7 mouse cellular contexts compared by ENCODE assay signal in genomic region chr1:90998268-90998890, GRCm38 (mm10). TPM values are rescaled to one million over a fixed set of nuclear protein-coding genes. Genes with fewer than 3 reads are reported as not detected.
DNase-seq lines count a peak whose midpoint lies in the region; ATAC-seq and TF ChIP-seq lines count a peak whose summit lies in the region.

Gene Lrrfip1 (plus strand): TSS chr1:90998737.

- no peak for TF ChIP-seq POLR2A in MEL (IDR thresholded peaks at IDR 0.05; ENCODE audit: control insufficient read depth in 1 of 2, insufficient read depth in 1 of 2, low read depth in 1 of 2, low read length in 2 of 2, poor library complexity in 1 of 2)
- TF ChIP-seq POLR2A in lung, adult 2 months (IDR thresholded peaks at IDR 0.05; ENCODE audit: borderline replicate concordance, extremely low read depth, low read depth, low read length), result no peak

- H3K36me3 ChIP-seq in MEL (ENCODE audit: control insufficient read depth in 1 of 2, insufficient read depth in 2 of 2, low read length in 2 of 2), result no peaks in the 10 kb centered on the region
- no peaks in the 10 kb centered on the region for H3K36me3 ChIP-seq in erythroblast, embryonic 14.5 days (ENCODE audit: control insufficient read depth)
- no peaks in the 10 kb centered on the region for H3K36me3 ChIP-seq in heart, embryonic 11.5 days (ENCODE audit: control insufficient read depth, insufficient read depth, low read length)

- no peak for TF ChIP-seq RAD21 in MEL (IDR thresholded peaks at IDR 0.05; ENCODE audit: low read depth, low read length)

- TF ChIP-seq EP300 in MEL (IDR thresholded peaks at IDR 0.05; ENCODE audit: low read depth in 1 of 2, low read length in 2 of 2), result no peak

- no peak for DNase-seq in MEL (ENCODE audit: low read depth, low spot score)
- peak; percentile 32 to 35 for DNase-seq in adrenal gland, postnatal 4 days (ENCODE audit: low spot score in 2 of 2)
- DNase-seq in kidney, postnatal 25 days, result peak; percentile 42 to 63
- DNase-seq in lung, adult 2 months, result peak; percentile 60

- no peak within 1 kb of the TSS for H3K9ac ChIP-seq in MEL (ENCODE audit: control insufficient read depth, low read depth, low read length, poor library complexity, severe bottlenecking)
- peak within 1 kb of the TSS; percentile 98 for H3K9ac ChIP-seq in heart, embryonic 11.5 days (ENCODE audit: low read depth, low read length)

- H3K27ac ChIP-seq in MEL (ENCODE audit: control insufficient read depth, low read depth, low read length), result no peak within 1 kb of the TSS
- peak within 1 kb of the TSS; percentile 93 for H3K27ac ChIP-seq in heart, embryonic 11.5 days (ENCODE audit: low read depth, low read length)

- H3K4me3 ChIP-seq in MEL (ENCODE audit: control insufficient read depth in 1 of 2, insufficient read depth in 1 of 2, low read depth in 2 of 2, low read length in 2 of 2), result no peak within 1 kb of the TSS
- peak within 1 kb of the TSS; percentile 54 for H3K4me3 ChIP-seq in erythroblast, embryonic 14.5 days (replicated peaks)
- H3K4me3 ChIP-seq in heart, embryonic 11.5 days (ENCODE audit: low read depth, low read length), result peak within 1 kb of the TSS; percentile 90
- H3K4me3 ChIP-seq in lung, adult 2 months (replicated peaks; ENCODE audit: extremely low read depth, low read depth, low read length), result peak within 1 kb of the TSS; percentile 97

- peak within 1 kb of the TSS; percentile 86 for H3K4me2 ChIP-seq in heart, embryonic 11.5 days

- no peaks in the 10 kb centered on the region for H3K4me1 ChIP-seq in MEL (ENCODE audit: control insufficient read depth in 1 of 2, insufficient read depth in 2 of 2, low read length in 2 of 2)
- H3K4me1 ChIP-seq in erythroblast, embryonic 14.5 days (ENCODE audit: control insufficient read depth), result peaks cover 2% of the 10 kb centered on the region; the same call in 1 of the 2 replicates
- H3K4me1 ChIP-seq in heart, embryonic 11.5 days (ENCODE audit: control insufficient read depth, insufficient read depth, low read length), result peaks cover 30% of the 10 kb centered on the region
- peaks cover 8% of the 10 kb centered on the region for H3K4me1 ChIP-seq in lung, adult 2 months (ENCODE audit: control insufficient read depth, insufficient read depth, low read length)

- H3K27me3 ChIP-seq in MEL (ENCODE audit: control insufficient read depth in 1 of 2, insufficient read depth in 2 of 2, low read length in 2 of 2), result no peaks in the 10 kb centered on the region; a peak in 1 of 4 replicates
- peaks cover 30% of the 10 kb centered on the region for H3K27me3 ChIP-seq in erythroblast, embryonic 14.5 days (ENCODE audit: control insufficient read depth)
- no peaks in the 10 kb centered on the region for H3K27me3 ChIP-seq in heart, embryonic 11.5 days (ENCODE audit: control insufficient read depth, insufficient read depth, low read length)

- WGBS in heart, embryonic 11.5 days (ENCODE audit: insufficient replicate concordance), result 3% methylated on average over 58 of the region's 59 CpGs
- WGBS in lung, adult 2 months, result 3% methylated on average over 59 of the region's 59 CpGs

- peak; percentile 57 for ATAC-seq in heart, embryonic 11.5 days (replicated peaks; ENCODE audit: insufficient number of reproducible peaks, low FRiP score, low TSS enrichment)
- no peak for ATAC-seq in neutrophil, adult 5-6 weeks (ENCODE audit: extremely low read depth, insufficient number of reproducible peaks, low FRiP score, poor library complexity, severe bottlenecking)

- no peaks in the 10 kb centered on the region for H3K9me3 ChIP-seq in MEL (replicated peaks; ENCODE audit: insufficient read depth, low read length)
- peaks cover 3% of the 10 kb centered on the region for H3K9me3 ChIP-seq in erythroblast, embryonic 14.5 days (ENCODE audit: control insufficient read depth, low read length)
- H3K9me3 ChIP-seq in heart, embryonic 11.5 days (replicated peaks; ENCODE audit: control insufficient read depth, low read length), result no peaks in the 10 kb centered on the region

- no peak for TF ChIP-seq CTCF in MEL (IDR thresholded peaks at IDR 0.05 in 2 of 3, conservative IDR thresholded peaks at IDR 0.05 in 1 of 3; ENCODE audit: control insufficient read depth in 1 of 3, insufficient read depth in 1 of 3, low read depth in 2 of 3, low read length in 3 of 3, poor library complexity in 1 of 3, severe bottlenecking in 1 of 3)
- no peak for TF ChIP-seq CTCF in lung, adult 2 months (IDR thresholded peaks at IDR 0.05; ENCODE audit: insufficient read depth, low read length)

- H3K79me2 ChIP-seq in MEL (ENCODE audit: control insufficient read depth, insufficient read depth, low read length, poor library complexity), result no peaks in the 10 kb centered on the region

TF ChIP-seq in MEL, 35 proteins besides CTCF, POLR2A, EP300 and RAD21:
- TF ChIP-seq SMC3 (IDR thresholded peaks at IDR 0.05; ENCODE audit: low read depth, low read length) (no peak), ELF1 (IDR thresholded peaks at IDR 0.05; ENCODE audit: low read depth, low read length) (no peak), TCF12 (IDR thresholded peaks at IDR 0.05; ENCODE audit: low read depth, low read length) (no peak), ZNF384 (IDR thresholded peaks at IDR 0.05; ENCODE audit: low read depth, low read length) (no peak)

RNA-seq across cellular contexts. Expression of gene Lrrfip1, which starts in this region (rescaled TPM):
- total RNA-seq in MEL (2012; rRNA removed), result 12.9 and 13.9 TPM in 2 replicates
- 10 to 100 TPM in 1 of 2 experiments, not detected in 1; 15.4 TPM for polyA plus RNA-seq in MEL (2012; ENCODE audit: insufficient read depth in 1 of 2, insufficient read length in 2 of 2, low read depth in 1 of 2, low replicate concordance in 2 of 2, missing spikeins in 1 of 2)
- 10 to 100 TPM; 54.7 to 56.7 TPM for total RNA-seq in adrenal gland, postnatal 4 days (2021)
- 0.03 TPM in 2 replicates for polyA plus RNA-seq in erythroblast, embryonic 14.5 days (2012)
- polyA plus RNA-seq in heart, embryonic 11.5 days (2014; fragmentation: Nextera tagmentation; extraction: Ambion mirVana), result 115 and 138 TPM in 2 replicates
- polyA plus RNA-seq in lung, adult 2 months (2012; rRNA removed), result 30.5 and 38.1 TPM in 2 replicates
- total RNA-seq in neutrophil, adult 5-6 weeks (2017), result 247 and 262 TPM in 2 replicates

Comparison
In these comparisons a context has a peak if more than half of its experiments do, and no peak if none do; other contexts are left out.
1. RNA of gene Lrrfip1 (polyA plus RNA-seq): 115 to 138 TPM in heart, embryonic 11.5 days, 30.5 to 38.1 TPM in lung, adult 2 months and 15.4 TPM in MEL; 0.03 TPM in erythroblast, embryonic 14.5 days; every median in the first group is over 10 times any median in the second.
2. H3K4me3 ChIP-seq: peak in erythroblast, embryonic 14.5 days (single experiment), heart, embryonic 11.5 days (single experiment) and lung, adult 2 months (single experiment); none in MEL (0 of 2).